Mouse (Mus musculus) liver, embryonic 15.5 days (tissue): Measurements from ENCODE around the gene Prtg. TPM values are rescaled to one million over a fixed set of nuclear protein-coding genes. Genes with fewer than 3 reads are reported as not detected.
A peak's percentile ranks its signal among the peaks of the same experiment; 100 is the strongest.

ENCODE experiments used
- ATAC-seq: fragments of 200-750 bp; cut with Nextera tagmentation; 2 replicates; pipeline ENCODE4 v1.8.0; 2017; ENCODE audit warnings: moderate number of reproducible peaks, mild to moderate bottlenecking, moderate library complexity; ENCODE audit not compliant: insufficient read depth
- H3K27ac ChIP-seq: fragments of 300-500 bp; sonication (generic); replicated peaks from 2 replicates; pipeline ENCODE4 v1.5.1; 2015; ENCODE audit warnings: mild to moderate bottlenecking, inconsistent platforms
- H3K27me3 ChIP-seq: fragments of 300-500 bp; sonication (generic); 2 replicates; pipeline ENCODE4 v1.6.1; 2015; ENCODE audit warnings: mild to moderate bottlenecking, inconsistent platforms
- H3K36me3 ChIP-seq: fragments of 300-500 bp; sonication (generic); replicated peaks from 2 replicates; pipeline ENCODE4 v1.6.1; 2015; ENCODE audit warnings: moderate library complexity, mild to moderate bottlenecking, inconsistent platforms
- H3K4me1 ChIP-seq: fragments of 300-500 bp; sonication (generic); replicated peaks from 2 replicates; pipeline ENCODE4 v1.6.1; 2015; ENCODE audit warnings: inconsistent platforms
- H3K4me2 ChIP-seq: fragments of 300-500 bp; sonication (generic); 2 replicates; pipeline ENCODE4 v1.6.1; 2015; ENCODE audit warnings: moderate library complexity, mild to moderate bottlenecking, inconsistent platforms
- H3K4me3 ChIP-seq: fragments of 300-500 bp; sonication (generic); replicated peaks from 2 replicates; pipeline ENCODE4 v1.5.1; 2015; ENCODE audit warnings: mild to moderate bottlenecking, inconsistent platforms
- H3K9ac ChIP-seq: fragments of 300-500 bp; sonication (generic); 2 replicates; pipeline ENCODE4 v1.6.1; 2015; ENCODE audit warnings: moderate library complexity, mild to moderate bottlenecking, inconsistent platforms
- H3K9me3 ChIP-seq: fragments of 300-500 bp; sonication (generic); replicated peaks from 2 replicates; pipeline ENCODE4 v1.6.1; 2016; ENCODE audit warnings: inconsistent platforms
- WGBS: fragments of 180-500 bp; shearing (Covaris S2); methylation state at CpG from one replicate; pipeline ENCODE4 v1.1.7; 2015; ENCODE audit warnings: mixed read lengths; ENCODE audit not compliant: insufficient replicate concordance; 5-methylcytosine and 5-hydroxymethylcytosine counted together
- polyA plus RNA-seq: library from polyadenylated mRNA; unstranded; fragments of >200 nt; fragmentation: Nextera tagmentation; extraction: Ambion mirVana; gene quantifications from 2 replicates; pipeline ENCODE4 v1.2.1, GENCODE M21; 2015

The Prtg gene
- polyA plus RNA-seq, 1 experiment from 2014 or later = 0.08 TPM

- 53% methylated on average over 7 of the region's 7 CpGs for WGBS
- ATAC-seq = no peak
Observed at GRCm38 (mm10) chr9:72949572-72949971, 142.9 kb downstream of the Prtg start.

GRCm38 (mm10) chr9:72954746-72955145 lies 148.1 kb downstream of the Prtg start:
- peaks cover 14% of the 10 kb centered on the region for H3K4me1 ChIP-seq
- 45% methylated on average over 2 of the region's 2 CpGs for WGBS
- H3K27ac ChIP-seq = no peak overlapping the region
- no peak overlapping the region for H3K4me2 ChIP-seq
- H3K4me3 ChIP-seq = no peak overlapping the region
- no peaks in the 10 kb centered on the region for H3K36me3 ChIP-seq
- no peaks in the 10 kb centered on the region for H3K9me3 ChIP-seq
- no peak for ATAC-seq
- no peak overlapping the region for H3K9ac ChIP-seq
- peaks cover 8% of the 10 kb centered on the region; the same call in 1 of the 2 replicates for H3K27me3 ChIP-seq

More at GRCm38 (mm10) chr9:72949572-72949971, 142.9 kb downstream of the Prtg start:
- Histone ChIP-seq H3K9me3 (no peaks in the 10 kb centered on the region), H3K4me3 (no peak overlapping the region), H3K27me3 (peaks cover 8% of the 10 kb centered on the region; the same call in 1 of the 2 replicates), H3K9ac (no peak overlapping the region), H3K4me2 (no peak overlapping the region), H3K4me1 (no peaks in the 10 kb centered on the region), H3K36me3 (no peaks in the 10 kb centered on the region), H3K27ac (no peak overlapping the region)

GRCm38 (mm10) chr9:72955546-72955945 lies 148.9 kb downstream of the Prtg start:
- WGBS = 12% methylated on average over 1 of the region's 1 CpGs
- H3K36me3 ChIP-seq = no peaks in the 10 kb centered on the region
- no peak for ATAC-seq
- H3K9ac ChIP-seq = no peak overlapping the region
- H3K4me3 ChIP-seq = no peak overlapping the region
- H3K4me2 ChIP-seq = no peak overlapping the region
- no peak overlapping the region for H3K27ac ChIP-seq
- peaks cover 8% of the 10 kb centered on the region; the same call in 1 of the 2 replicates for H3K27me3 ChIP-seq
- no peaks in the 10 kb centered on the region for H3K9me3 ChIP-seq
- H3K4me1 ChIP-seq = peaks cover 14% of the 10 kb centered on the region

- peak within 1 kb of the TSS; percentile 78 for H3K4me2 ChIP-seq
- WGBS = 2% methylated on average over 43 of the region's 43 CpGs
- peak within 1 kb of the TSS; percentile 67 for H3K4me3 ChIP-seq
- ATAC-seq = peak; percentile 60
- H3K9me3 ChIP-seq = no peaks in the 10 kb centered on the region
- peaks cover 16% of the 10 kb centered on the region for H3K4me1 ChIP-seq
- no peaks in the 10 kb centered on the region for H3K27me3 ChIP-seq
- H3K27ac ChIP-seq = no peak within 1 kb of the TSS
- peak within 1 kb of the TSS; percentile 54 for H3K9ac ChIP-seq
- no peaks in the 10 kb centered on the region for H3K36me3 ChIP-seq
Observed at GRCm38 (mm10) chr9:72958521-72959450, 152.1 kb downstream of the Prtg start, which contains the start of the genes Dyx1c1 and Gm44503. Dyx1c1 (plus strand) TSS chr9:72958785. Gm44503 (plus strand) TSS chr9:72958852.

- Histone ChIP-seq H3K9me3 (no peaks in the 10 kb centered on the region), H3K9ac (no peak overlapping the region), H3K4me2 (no peak overlapping the region), H3K4me3 (no peak overlapping the region), H3K27me3 (no peaks in the 10 kb centered on the region), H3K4me1 (peaks cover 16% of the 10 kb centered on the region), H3K27ac (no peak overlapping the region), H3K36me3 (no peaks in the 10 kb centered on the region)
- ATAC-seq = no peak
- WGBS = 58% methylated on average over 8 of the region's 8 CpGs
Observed at GRCm38 (mm10) chr9:72961346-72961745, 154.7 kb downstream of the Prtg start.

GRCm38 (mm10) chr9:72961959-72962358 lies 155.3 kb downstream of the Prtg start:
- Histone ChIP-seq H3K27ac (no peak overlapping the region), H3K36me3 (no peaks in the 10 kb centered on the region), H3K27me3 (no peaks in the 10 kb centered on the region), H3K9ac (no peak overlapping the region), H3K4me2 (no peak overlapping the region), H3K9me3 (no peaks in the 10 kb centered on the region), H3K4me3 (no peak overlapping the region), H3K4me1 (peaks cover 16% of the 10 kb centered on the region)
- ATAC-seq = no peak
- 43% methylated on average over 15 of the region's 15 CpGs for WGBS

Other genes with a start within 250 kb of the Prtg start
- 90.0 and 90.8 TPM in 2 replicates for gene Nedd4, start 144.5 kb upstream of the Prtg start, polyA plus RNA-seq
- gene Pygo1, start 118.8 kb downstream of the Prtg start, polyA plus RNA-seq = 0.10 and 0.12 TPM in 2 replicates
- gene Dyx1c1, start 151.9 kb downstream of the Prtg start, polyA plus RNA-seq = 0.14 and 0.20 TPM in 2 replicates
- gene Gm44503, start 152.0 kb downstream of the Prtg start, polyA plus RNA-seq = not detected in 2 replicates
- gene Ccpg1os, start 178.5 kb downstream of the Prtg start, polyA plus RNA-seq = 2.4 and 2.5 TPM in 2 replicates
- gene Ccpg1, start 178.6 kb downstream of the Prtg start, polyA plus RNA-seq = 11.4 and 11.8 TPM in 2 replicates
- gene Pigb, start 233.5 kb downstream of the Prtg start, polyA plus RNA-seq = 4.3 and 4.6 TPM in 2 replicates
- 6.6 and 7.5 TPM in 2 replicates for gene Rab27a, start 238.0 kb downstream of the Prtg start, polyA plus RNA-seq